Mouse (Mus musculus): ENCODE measurements around the gene Mesd.

DNA sequence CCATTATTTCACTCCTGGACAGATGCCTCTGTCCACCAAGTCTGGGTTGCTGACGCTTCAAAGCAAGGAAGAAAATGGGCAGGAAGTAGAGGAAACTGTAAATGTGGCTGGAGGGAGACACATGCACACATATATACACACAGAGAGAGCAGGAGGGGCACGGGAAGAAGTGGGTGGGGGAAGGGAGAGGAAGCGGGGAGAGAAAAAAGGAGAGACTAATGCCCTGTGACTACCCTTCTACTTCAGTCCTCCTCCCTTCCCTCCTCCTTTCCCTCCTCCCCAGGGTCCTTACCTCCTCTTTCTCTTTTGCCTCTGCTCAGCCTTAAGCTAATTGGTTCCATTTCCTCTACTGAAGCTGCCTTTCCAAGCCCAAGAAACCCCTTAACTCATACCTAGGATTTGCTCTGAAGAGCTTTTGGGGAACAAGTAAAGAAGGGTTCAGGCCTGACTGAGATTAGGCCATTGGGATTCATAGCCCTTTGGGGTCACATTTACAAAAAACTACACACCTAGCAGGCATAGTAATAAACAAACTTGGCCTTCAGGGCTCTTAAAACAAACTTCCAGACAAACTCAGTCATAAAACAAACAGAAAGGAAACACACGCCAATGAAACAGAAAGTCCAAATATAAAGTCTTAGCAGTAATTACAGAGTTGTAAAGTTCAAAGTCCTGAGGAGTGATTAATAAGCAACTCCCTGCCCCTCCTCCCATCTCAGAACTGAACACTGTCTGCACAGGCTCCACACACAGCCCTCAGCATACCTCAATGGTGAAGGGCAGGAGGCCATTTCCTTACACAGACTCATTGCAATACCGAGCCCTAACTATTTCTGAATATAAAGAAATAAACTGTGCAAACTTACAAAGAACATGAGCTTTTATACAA is 36.8 kb upstream of the Mesd start:
- TF ChIP-seq CTCF (IDR thresholded peaks at IDR 0.05) (no peak), EP300 (IDR thresholded peaks at IDR 0.05) (no peak)

Measured in lung, postnatal 0 days (tissue).